Mouse (Mus musculus): ENCODE data around the gene Srcin1.
A peak's percentile ranks its signal among the peaks of the same experiment; 100 is the strongest.

The Srcin1 gene

DNA sequence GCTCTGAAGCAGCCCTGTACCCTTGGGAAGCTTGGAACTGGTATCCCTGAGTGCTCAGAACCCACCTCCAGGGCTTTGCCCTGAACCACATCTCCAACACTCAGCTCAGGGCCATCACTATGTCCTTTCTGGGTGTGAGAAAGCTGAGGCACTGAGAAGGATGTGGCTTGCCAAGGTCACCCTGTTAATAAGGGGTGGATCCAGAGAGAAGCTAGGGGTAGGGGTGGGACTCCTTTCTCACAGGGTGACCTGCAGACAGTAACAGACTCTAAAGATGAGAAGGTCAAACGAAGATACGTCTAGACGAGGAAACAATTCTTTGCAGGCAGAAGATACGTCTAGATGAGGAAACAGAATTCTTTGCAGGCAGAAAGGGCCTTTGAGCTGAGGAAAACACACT is 73.1 kb downstream of the Srcin1 start:
- DNase-seq (ENCODE audit: low spot score), result no peak

DNA sequence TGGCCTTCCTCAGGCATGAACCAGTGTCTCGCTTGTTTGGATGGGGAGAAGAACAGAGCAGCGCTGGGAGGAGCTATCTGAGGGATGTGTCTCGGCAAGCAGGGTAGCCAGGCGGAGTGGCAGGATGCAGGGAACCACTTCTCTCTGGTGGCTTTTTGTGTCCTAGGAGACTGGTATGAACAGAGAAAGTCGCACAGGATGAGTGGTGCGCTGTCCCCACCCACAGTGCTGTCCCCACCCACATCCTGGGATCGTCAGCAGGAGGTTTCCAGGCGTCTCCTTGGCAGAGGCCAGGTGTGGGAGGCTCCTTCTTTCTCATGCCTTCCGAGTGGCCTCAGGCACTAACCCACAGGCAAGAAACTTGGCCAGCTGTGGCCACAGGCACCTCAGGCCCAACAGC is 73.6 kb downstream of the Srcin1 start:
- DNase-seq (ENCODE audit: low spot score), result no peak

DNA sequence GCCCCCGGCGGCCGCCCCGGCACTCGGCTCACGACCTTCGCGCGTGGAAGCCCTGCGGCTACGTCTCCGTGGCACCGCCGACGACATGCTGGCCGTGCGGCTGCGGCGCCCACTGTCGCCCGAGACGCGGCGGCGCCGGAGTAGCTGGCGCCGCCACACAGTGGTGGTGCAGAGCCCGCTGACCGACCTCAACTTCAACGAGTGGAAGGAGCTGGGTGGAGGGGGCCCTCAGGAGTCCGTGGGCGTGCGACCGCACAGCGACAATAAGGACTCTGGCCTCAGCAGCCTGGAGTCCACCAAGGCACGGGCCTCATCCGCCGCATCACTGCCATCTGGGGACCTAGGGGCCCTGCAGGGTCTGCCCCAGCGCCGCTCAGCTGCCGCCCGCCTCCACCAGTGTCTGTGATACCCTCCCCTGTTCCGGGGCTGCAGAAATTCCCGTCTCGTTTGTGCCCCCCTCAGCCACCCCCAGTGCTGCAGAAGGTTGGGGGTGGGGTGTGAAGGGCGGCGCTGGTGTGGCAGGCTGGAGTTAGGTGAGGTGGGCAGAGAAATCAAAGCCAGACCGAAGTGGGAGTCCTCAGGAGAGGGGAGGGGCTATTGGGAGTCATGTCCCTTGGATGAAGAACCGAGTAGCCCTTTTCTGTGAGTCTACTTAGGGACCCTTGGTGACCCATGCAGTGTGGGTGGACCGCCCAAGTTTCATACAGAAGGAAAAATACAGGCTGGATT is 75.1 kb downstream of the Srcin1 start:
- no peak for DNase-seq (ENCODE audit: low spot score)

DNA sequence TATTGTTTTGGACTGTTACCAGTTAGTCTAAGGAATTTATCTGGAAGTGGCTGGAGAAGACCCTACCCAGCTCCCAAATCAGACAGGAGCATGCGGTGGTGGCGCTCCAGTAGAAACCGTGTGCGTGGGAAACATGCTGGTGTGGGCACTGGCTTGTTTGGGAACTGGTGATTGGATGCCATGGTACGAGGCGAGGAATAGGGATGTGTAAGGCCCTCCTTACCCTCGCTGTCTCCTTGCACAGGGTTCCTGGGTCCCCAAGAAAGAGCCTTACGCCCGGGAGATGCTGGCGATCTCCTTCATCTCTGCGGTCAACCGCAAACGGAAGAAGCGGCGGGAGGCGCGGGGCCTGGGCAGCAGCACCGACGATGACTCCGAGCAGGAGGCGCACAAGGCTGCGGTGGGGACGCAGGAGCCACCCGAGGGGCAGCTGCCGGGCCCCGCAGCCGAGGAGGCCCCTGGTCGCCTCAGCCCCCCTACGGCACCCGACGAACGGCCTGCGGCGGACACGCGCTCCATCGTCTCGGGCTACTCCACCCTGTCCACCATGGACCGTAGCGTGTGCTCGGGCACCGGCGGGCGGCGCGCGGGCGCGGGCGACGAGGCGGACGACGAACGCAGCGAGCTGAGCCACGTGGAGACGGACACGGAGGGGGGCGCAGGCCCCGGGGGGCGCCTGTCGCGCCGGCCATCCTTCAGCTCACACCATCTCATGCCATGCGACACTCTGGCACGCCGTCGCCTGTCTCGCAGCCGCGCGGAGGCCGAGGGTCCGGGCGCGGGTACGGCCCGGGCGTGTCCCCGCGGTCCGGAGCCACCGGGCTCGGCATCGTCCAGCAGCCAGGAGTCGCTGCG is 75.9 kb downstream of the Srcin1 start, which contains the start of gene 4933428G20Rik:
Gene 4933428G20Rik (minus strand): TSS at position 476 of the 855 bp plus-strand sequence.
- no peak for DNase-seq (ENCODE audit: low spot score)

DNA sequence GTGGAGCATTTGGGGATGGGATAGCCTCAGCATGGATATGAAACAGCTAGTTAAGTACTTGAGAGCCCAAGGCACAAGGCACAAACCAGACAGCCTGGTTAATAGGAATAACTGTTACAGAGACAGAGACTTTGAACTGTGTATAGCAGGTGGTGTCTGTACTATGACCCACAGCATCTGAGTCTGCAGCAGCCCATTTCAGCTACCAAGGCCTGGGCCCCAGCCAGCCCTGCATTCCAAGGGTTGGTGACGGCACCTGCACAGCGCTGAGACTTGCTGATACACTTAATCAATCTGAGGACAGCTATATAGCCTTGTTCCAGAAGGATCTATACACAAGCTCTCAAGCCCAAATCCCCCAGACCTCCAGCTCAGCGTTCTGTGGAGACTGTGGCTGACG is 78.4 kb downstream of the Srcin1 start:
- DNase-seq (ENCODE audit: low spot score), result no peak

DNA sequence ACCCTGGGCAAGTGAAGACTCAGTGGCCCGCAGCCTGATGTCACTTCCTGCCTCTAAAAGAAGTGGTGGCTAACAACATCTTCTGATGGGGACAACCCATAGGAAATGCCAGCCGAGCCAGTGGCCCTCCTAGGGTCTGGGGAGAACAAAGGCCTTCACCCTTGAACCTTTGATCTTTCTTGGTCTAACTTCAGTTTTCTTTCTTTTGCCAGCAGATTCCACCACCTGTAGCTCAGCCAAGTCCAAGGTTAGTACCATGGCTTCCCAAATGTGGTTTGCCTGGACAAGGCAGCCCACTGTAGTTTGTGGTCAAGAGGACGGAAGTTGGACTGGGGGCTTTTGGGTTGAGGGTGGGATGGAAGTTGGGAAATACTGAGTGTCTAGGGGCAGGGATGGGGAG is 83.2 kb downstream of the Srcin1 start:
- DNase-seq (ENCODE audit: low spot score), result no peak

DNA sequence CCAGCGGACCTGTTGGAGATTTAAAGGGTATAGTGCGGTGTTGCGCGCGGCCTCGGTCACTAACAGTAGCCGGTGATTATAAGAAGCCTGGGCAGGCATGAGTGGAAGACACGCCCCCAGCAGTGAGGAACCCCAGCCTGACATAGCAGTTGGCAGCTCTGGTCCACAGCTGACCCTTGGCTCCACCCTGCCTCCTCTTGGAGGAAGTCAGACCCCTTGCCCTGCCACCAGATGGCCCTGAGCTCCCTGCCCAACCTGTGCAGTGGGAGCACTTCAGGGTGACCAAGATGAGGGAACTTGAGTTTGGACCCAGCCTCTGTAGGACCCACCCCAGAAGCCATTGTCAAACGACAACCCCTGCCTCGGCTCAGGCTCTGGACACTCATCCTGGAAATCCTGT is 84.3 kb downstream of the Srcin1 start:
- no peak for DNase-seq (ENCODE audit: low spot score)

DNA sequence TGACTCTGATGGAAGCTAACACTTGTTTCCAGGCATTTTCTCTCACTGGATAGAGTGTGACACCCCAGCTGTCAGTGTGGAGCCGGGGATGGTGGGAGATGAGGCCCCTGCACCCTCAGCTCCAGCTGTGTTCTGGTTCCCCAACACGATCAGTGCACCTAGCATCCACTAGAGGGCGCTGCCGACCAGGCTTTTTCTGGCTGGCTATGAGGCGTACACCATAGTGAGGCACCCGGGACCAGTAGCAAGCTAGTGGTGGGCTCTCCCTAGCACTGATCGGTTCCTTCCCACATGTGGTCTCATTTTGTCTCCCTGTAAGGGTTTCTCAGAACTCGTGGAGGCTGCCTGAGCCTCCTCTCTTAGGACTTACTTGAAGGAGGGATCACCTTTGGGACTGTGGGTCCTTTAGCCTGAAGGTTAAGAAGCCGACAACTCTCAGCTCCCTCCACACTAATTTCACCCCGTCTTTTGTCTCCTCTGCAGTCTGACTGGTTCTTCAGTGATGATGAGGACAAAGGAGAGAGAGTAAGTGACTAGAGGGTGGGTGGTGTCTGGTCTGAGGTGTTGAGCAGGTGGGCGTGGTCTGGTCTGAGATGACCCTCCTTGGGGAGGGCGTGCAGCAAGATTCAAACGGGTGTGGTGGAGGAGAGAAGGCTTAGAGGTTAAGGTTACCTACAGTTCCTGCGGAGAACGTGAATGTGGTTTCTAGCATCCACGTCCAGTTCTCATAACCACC is 86.2 kb downstream of the Srcin1 start:
- DNase-seq (ENCODE audit: low spot score), result peak; percentile 78

DNA sequence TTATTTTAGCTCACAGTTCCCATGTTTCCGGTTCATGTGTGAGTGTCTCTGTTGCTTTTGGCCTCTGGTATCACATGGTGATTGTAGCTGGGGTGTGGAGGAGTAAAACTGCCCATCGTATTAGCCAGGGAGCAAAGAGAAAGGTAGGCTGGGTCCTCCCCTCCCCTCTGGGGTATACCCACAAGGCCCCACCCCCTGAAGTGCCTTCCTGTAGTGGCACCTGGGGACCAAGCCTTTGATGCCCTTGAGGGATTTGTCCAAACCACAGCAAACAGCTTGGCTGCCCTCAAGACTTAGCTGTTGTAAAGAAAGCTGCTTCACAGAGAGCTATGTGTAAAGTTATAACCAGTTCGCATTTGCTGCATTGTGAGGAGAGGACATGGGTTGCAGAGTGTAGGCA is 88.3 kb downstream of the Srcin1 start:
- no peak for DNase-seq (ENCODE audit: low spot score)

DNA sequence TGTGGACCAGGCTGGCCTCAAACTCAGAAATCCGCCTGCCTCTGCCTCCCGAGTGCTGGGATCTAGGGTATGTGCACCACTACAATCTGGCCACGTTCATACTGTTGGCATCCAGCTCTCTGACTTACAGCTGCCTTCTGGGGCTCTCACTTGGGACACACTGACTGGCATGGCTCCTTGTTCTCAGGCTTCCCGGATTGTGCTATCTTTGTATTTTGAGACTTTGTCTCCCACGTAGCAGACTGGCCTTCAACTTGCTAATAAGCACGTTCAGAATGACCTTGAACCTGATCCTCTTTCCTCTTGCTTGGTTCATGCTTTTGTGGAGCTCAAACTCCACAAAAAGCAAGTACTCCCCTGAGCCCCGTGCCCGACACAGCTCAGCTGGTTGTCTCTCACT is 90.3 kb downstream of the Srcin1 start:
- DNase-seq (ENCODE audit: low spot score), result no peak

DNA sequence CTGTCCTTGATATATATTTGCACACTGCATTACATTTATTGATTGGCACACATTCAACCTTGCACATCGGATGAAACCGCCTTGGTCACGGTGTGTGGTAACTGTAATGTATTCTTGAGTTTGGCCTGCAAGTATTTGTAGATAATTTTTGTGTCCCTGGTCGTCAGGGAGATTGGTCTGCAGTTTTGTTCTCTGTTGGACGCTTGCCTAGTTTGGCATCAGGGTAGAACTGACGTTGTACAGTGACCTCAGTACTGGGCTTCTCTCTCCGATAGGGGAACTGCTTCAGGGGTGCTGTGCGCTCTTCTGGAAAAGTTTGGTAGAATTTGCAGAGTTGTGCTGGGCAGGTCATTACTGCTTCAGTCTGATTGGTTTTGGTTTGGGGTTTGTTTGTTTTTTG is 96.2 kb downstream of the Srcin1 start:
- DNase-seq (ENCODE audit: low spot score), result no peak

DNA sequence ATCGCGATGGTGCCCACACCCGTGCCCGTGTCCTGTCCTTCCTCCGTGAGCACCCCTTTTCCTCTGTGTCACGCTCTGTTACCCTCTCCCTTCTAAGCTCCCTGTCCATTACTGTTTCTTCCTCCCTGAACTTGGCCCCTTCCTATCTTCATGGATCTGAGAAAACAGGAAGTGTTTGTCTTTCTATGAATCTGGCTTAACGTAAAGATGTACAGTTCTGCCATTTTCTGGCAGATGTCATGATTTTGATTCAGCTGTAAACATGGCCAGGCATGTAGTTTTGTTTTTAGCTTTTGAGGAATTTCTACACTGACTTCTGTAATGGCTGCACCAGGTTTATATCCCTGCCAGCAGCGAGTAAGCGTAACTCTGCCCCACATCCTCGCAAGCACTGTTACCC is 96.9 kb downstream of the Srcin1 start:
- DNase-seq (ENCODE audit: low spot score), result no peak

DNA sequence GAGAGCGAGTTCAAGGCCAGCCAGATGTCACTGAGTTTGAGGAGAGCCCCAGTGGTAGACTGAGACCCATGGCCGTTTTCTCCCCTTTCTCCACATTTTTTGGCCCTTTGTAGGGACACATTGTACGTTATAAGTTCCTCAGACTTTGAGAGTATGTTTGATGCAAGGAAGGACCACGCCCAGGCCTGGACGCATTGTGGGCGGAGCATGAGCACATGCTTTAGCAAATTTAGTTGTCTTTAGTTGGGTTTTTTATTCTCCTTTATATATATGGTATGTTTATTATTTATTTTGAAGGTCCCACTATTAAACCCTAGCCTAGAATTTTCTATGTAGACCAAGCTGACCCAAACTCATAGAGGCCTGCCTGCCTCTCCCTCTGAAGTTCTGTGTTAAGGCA is 97.6 kb downstream of the Srcin1 start:
- DNase-seq (ENCODE audit: low spot score), result no peak

DNA sequence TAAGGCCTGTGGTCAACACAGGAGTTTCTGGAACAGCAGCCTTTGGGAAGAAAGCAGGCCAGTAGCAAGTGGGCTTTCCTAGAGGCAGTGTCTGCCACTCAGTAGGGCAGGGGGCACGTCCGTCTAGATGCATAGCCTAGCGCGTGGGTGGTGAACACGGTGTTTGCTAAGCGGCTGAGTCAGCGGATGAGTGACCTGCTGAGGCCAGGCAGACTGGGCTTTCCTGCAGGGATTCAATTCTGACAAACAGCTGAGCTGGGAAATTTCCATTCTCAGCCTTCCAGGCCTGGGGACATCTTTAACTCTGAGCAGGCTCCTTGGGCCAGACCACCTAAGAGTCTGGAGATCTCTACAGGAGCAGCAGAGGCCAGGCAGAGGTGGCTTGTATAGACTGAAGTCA is 98.6 kb downstream of the Srcin1 start:
- DNase-seq (ENCODE audit: low spot score), result no peak

DNA sequence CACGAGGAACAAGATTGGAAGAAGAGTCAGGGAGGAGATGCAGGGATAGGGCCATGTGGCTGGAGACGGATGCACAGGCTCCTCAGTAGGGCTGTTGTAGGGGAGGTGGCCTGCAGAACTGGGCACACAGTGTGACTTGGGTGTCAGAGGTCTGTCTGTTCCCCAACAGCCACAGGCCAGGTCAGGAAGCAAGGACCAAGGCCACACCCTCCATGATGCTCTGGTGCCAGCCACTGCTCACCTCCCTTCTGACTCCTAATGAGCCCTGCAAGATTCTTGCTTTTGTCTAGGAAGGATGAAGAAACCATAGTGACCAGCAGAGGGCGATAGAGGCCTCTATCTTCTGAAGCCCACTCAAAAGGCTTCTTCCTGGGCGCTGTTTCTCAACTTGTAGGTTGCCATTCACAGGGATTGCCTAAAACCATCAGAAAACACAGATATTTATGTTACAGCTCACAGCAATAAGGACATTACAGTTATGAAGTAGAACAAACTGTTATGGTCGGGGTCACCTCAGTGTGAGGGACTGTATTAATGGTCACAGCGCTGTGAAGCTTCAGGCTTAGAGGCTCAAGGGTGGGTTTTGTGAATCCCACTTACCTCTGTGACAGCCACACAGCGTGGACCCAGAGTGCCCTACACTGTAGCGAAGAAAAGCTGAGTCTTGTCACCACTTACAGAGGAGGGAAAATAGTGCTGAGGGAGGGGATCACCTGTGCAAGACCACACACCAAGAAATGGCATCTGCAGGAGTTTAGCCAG is 99.5 kb downstream of the Srcin1 start:
- peak; percentile 75 for DNase-seq (ENCODE audit: low spot score)

DNA sequence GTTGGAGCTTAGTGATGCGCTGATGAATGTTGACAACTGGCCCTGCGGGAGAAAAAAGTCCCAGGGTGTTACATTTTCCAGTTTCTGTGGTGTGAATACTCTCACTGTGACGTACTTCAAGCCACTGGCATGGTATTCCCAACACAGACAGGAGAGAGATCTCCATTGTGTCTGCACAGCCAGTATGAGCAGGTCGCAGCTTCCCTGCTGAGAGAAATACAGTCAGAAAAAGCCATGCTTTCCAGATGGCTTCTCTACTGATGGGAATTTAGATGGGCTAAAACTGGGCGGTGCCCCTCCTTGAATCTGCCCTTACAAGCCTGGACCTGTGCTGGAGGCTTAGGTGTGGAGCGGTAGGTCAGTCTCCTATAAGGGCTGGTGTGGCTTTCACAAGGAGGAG is 104.7 kb downstream of the Srcin1 start:
- no peak for DNase-seq (ENCODE audit: low spot score)

DNA sequence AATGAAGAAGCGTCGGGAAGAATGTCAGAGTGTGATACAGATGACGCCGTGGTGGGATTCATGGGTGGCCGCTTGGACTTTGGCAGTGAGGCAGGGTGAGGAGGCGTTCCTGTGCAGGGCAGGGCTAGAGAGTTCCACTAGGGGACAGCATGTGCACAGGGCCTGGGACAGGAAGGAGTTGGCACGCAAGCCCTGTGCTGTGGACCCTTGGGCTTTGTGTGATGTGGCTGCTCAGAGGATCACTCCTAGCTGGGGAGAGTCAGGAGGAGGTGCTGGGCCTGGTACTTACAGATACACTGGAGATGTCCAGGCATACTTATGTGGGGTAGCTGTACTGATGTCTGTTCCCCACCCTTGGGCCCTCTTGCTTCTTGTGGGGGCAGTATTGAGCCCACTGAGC is 106.2 kb downstream of the Srcin1 start:
- no peak for DNase-seq (ENCODE audit: low spot score)

DNA sequence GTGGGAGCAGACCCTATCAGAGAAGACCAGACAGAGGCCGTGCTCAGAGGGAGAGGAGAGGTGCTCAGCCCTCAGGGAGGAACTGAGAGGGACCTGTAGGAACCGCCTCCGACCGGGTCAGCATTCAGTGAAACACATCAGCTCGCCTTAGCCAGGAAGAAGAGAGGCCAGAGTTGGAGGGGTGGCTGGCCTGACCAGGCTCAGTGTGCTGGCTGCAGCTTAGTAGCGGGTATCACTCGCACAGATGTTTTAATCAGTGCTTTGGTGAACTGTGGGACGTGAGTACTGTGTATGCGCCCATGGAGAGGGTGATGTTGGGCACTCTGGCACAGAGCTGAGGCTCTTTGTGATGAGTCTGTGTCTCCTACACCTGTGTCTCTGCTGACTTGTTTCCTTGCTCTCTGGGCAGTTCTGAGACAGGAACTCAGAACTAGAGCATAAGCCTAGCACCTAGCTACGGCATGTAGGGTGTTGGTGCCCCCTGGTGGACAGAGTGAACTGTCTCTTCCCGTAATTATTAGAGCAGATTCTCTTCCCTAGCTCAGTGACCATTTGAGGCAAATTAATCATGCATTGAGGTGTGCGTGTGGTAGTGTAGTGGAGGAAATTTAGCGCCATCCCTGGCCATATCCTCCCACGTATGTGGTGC is 107.2 kb downstream of the Srcin1 start:
- peak; percentile 84 for DNase-seq (ENCODE audit: low spot score)

DNA sequence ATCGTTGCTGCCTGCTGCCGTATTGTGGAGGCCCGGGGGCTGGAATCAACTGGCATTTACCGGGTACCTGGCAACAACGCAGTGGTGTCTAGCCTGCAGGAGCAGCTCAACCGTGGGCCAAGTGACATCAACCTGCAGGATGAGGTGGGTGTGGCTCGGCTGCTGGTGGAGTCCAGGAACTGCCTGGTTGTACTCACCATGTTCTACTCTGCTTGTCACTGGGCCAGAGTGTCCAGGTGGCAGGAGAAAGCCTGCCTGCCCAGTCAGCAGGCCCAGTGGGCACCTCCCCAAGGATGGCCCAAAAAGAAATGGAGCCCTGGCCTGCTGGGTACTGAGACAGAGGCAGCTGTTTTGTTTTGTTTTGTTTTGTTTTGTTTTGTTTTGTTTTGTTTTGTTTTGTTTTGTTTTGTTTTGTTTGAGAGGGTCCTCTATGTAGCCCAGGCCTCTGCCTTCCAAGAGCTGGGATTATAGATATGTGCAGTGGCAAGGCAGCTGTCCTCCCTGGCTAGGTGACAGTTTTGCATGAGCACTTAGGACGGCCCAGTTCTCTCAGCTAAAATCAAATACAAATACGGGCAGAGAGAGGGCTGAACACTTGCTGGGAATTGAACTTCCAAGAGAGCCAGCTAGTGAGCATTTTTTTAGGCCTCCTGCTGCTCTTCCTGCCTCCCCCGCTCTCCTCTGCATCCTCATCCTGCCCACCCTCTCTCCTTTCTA is 109.4 kb downstream of the Srcin1 start:
- DNase-seq (ENCODE audit: low spot score), result no peak

DNA sequence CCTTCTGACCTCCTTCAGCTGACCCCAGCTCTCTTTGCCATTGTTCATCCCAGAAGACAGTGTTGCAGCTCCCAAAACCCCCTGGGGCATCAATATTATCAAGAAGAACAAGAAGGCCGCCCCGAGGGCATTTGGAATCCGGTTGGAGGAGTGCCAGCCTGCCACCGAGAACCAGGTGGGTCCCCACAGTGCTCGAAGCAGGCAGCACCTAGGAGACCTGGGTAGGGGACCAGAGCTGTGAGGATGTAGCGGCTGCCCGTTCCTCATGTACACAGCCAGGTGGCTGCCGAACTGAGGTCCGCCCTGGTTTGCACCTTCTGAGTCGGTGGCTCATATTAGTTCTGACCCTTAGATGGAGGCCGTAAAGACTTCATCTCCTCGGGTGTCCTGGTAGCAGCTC is 110.0 kb downstream of the Srcin1 start:
- no peak for DNase-seq (ENCODE audit: low spot score)

DNA sequence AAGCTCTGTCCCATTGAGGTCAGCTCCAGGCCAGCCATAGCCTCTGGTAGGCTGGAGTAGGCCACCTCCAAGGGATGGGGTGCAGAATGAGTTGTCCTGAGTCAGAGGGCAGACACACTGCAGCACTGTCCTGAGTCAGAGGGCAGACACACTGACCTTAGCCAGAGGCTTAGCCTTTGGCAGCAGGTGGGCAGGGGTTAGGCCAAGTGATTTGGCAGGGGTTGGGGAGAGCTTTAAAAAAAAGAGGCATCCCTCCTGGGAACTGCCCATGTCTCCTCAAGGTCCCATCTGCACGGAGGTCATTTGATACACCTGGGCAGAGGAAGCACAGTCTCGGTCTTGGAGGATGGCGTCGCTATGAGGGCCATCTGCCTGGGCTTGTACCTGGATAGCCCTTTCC is 112.0 kb downstream of the Srcin1 start:
- DNase-seq (ENCODE audit: low spot score), result no peak

Data from layer of hippocampus, adult 11-12 months (tissue).